Mouse (Mus musculus): ENCODE results near the gene Macc1.

Macc1 gene

DNA sequence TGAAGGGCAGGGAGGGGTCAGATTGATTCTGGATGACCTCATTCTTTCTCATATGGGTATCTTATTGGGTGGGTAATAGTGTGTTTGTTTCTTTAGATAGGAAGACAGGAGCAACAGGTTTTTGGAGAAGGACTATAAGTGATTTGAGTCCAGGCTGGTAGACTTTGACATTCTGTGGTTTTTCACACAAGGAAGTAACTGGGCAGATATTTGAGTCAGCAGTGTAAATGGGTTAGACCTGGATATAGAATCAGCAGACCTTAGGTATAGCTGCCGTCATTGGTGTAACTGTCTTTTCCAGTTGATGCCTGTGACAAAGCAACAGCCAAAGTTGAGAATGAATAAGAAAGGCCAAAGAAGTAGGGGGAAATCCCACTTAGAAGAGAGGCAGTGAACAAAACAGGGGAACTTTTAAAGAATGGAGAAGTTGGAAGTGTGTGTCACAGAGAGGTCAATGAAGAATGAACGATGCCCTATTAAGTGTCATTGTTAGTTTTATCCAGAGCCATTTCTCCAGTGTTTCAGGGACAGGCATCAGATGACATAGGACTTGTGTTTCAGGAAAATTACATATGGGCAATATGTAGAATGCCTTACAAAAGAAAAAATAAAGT, 84.1 kb downstream of the Macc1 start:
- H3K36me3 ChIP-seq (ENCODE audit: insufficient read depth, low read length): no peaks in the 10 kb centered on the region
- H3K9me3 ChIP-seq (ENCODE audit: low read length): no peaks in the 10 kb centered on the region
- TF ChIP-seq POU5F1 (IDR thresholded peaks at IDR 0.05; ENCODE audit: borderline replicate concordance, low read length) (no peak), CTCF (conservative IDR thresholded peaks at IDR 0.05; ENCODE audit: low read length) (no peak), NANOG (IDR thresholded peaks at IDR 0.05; ENCODE audit: borderline replicate concordance, low read length) (no peak)
- no peak overlapping the region for H3K4me3 ChIP-seq (replicated peaks; ENCODE audit: low read length)
- H3K4me1 ChIP-seq (replicated peaks; ENCODE audit: low read depth, low read length): no peaks in the 10 kb centered on the region
- no peaks in the 10 kb centered on the region for H3K27me3 ChIP-seq (ENCODE audit: insufficient read depth, low read length)

DNA sequence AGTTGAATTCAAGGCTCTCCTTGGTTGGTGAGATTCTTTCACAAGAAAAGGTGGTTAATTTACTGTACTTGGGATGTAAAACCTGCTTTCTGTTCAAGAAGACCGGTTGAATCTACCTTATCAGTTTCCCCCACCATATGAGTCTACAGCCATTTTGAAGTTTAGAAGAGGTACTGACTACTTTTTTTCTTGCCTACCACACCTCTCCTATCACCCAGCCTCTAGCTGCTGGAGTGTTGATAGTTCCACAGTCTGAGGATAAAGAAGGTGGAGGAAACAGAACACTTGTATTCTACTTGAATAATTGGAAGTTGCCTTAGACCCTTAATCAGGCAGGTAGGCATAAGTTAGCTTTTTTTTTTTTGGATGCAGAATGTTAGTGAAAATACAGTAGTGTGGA, 88.2 kb downstream of the Macc1 start:
- TF ChIP-seq CTCF (conservative IDR thresholded peaks at IDR 0.05; ENCODE audit: low read length) (no peak), NANOG (IDR thresholded peaks at IDR 0.05; ENCODE audit: borderline replicate concordance, low read length) (no peak), POU5F1 (IDR thresholded peaks at IDR 0.05; ENCODE audit: borderline replicate concordance, low read length) (no peak)
- Histone ChIP-seq H3K4me3 (replicated peaks; ENCODE audit: low read length) (no peak overlapping the region), H3K9me3 (ENCODE audit: low read length) (no peaks in the 10 kb centered on the region), H3K4me1 (replicated peaks; ENCODE audit: low read depth, low read length) (no peaks in the 10 kb centered on the region), H3K27me3 (ENCODE audit: insufficient read depth, low read length) (no peaks in the 10 kb centered on the region), H3K36me3 (ENCODE audit: insufficient read depth, low read length) (no peaks in the 10 kb centered on the region)

DNA sequence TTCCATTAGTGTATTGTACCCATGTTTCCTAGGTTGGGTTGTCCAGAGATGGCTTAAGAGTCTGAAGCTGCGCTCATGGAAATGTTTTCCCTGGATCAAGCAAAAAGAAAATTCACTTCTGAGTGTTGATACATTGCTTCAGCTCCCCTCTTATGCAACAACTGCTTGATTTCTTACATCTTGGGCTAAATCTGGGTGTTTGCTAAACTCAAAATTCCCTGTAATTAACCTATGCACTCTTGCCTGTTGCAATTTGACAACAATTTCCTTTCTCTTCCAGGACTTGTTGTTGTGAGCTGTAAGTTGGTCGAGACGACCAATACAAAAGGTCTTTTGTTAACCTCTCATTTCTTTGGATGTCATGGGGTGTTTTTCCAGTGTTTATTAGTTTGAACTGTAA, 88.7 kb downstream of the Macc1 start:
- no peaks in the 10 kb centered on the region for H3K9me3 ChIP-seq (ENCODE audit: low read length)
- TF ChIP-seq NANOG (IDR thresholded peaks at IDR 0.05; ENCODE audit: borderline replicate concordance, low read length) (no peak), CTCF (conservative IDR thresholded peaks at IDR 0.05; ENCODE audit: low read length) (no peak), POU5F1 (IDR thresholded peaks at IDR 0.05; ENCODE audit: borderline replicate concordance, low read length) (no peak)
- H3K27me3 ChIP-seq (ENCODE audit: insufficient read depth, low read length): no peaks in the 10 kb centered on the region
- H3K36me3 ChIP-seq (ENCODE audit: insufficient read depth, low read length): no peaks in the 10 kb centered on the region
- no peaks in the 10 kb centered on the region for H3K4me1 ChIP-seq (replicated peaks; ENCODE audit: low read depth, low read length)
- H3K4me3 ChIP-seq (replicated peaks; ENCODE audit: low read length): no peak overlapping the region

DNA sequence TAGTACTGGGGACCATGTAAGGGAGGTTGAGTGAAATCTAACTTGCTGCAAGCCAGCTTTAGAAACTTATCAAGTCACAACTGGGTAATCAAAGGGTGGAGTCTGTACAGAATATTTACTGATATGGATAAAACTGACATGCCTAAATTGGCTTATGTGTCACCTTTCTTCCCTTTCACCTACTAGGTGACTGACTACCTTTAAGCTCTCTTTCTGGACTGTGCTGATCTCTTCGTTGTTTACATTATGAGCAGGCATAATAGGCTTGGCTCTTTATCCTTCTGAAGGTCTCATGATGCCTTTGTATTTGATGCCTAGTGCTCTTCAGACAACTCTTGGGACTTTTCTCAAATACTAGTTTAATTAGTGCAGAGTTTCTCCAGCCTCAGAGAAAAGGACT, 90.7 kb downstream of the Macc1 start:
- Histone ChIP-seq H3K36me3 (ENCODE audit: insufficient read depth, low read length) (no peaks in the 10 kb centered on the region), H3K9me3 (ENCODE audit: low read length) (no peaks in the 10 kb centered on the region), H3K4me3 (replicated peaks; ENCODE audit: low read length) (no peak overlapping the region), H3K27me3 (ENCODE audit: insufficient read depth, low read length) (no peaks in the 10 kb centered on the region), H3K4me1 (replicated peaks; ENCODE audit: low read depth, low read length) (no peaks in the 10 kb centered on the region)
- no peak for TF ChIP-seq CTCF (conservative IDR thresholded peaks at IDR 0.05; ENCODE audit: low read length)
- no peak for TF ChIP-seq NANOG (IDR thresholded peaks at IDR 0.05; ENCODE audit: borderline replicate concordance, low read length)
- TF ChIP-seq POU5F1 (IDR thresholded peaks at IDR 0.05; ENCODE audit: borderline replicate concordance, low read length): no peak

DNA sequence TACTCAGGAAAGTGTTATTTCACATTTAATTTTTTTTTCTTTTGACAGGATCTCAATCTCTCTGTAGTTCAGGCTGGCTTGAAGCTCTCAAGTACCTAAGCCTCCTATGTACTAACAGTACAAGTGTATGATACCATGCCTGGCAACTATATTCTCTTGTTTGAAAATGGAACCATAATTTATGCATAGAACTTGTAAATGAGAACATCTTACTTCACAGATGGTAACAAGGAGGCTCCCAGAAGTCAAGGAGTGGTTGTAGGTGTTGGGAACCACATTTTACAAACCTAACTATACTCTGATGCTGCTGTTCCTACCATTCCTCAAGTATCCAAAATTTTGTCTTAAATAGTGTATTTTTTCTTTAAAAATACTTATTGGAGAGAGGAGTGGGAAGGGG, 96.5 kb downstream of the Macc1 start:
- no peaks in the 10 kb centered on the region for H3K36me3 ChIP-seq (ENCODE audit: insufficient read depth, low read length)
- H3K9me3 ChIP-seq (ENCODE audit: low read length): no peaks in the 10 kb centered on the region
- TF ChIP-seq POU5F1 (IDR thresholded peaks at IDR 0.05; ENCODE audit: borderline replicate concordance, low read length): no peak
- TF ChIP-seq CTCF (conservative IDR thresholded peaks at IDR 0.05; ENCODE audit: low read length): no peak
- no peak for TF ChIP-seq NANOG (IDR thresholded peaks at IDR 0.05; ENCODE audit: borderline replicate concordance, low read length)
- H3K4me1 ChIP-seq (replicated peaks; ENCODE audit: low read depth, low read length): no peaks in the 10 kb centered on the region
- H3K4me3 ChIP-seq (replicated peaks; ENCODE audit: low read length): no peak overlapping the region
- no peaks in the 10 kb centered on the region for H3K27me3 ChIP-seq (ENCODE audit: insufficient read depth, low read length)

DNA sequence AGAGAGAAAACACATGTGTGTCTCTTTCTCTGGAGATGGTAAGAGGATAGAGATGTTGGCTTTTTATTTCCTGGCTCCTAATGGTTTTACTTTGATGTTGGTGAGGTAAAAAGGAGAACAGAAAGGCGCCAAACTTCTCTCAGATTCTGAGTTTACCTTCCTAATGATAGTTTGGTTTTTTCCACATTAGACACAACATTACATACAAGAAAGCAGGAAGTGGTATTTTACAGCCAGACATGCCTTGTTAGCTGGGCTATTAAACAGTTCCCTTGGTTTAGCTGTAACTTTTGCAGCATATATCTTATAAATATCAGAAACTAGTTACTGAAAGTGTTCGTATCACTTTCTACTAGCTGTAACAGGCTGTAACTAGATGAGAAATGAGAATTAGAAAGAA, 96.9 kb downstream of the Macc1 start:
- Histone ChIP-seq H3K36me3 (ENCODE audit: insufficient read depth, low read length) (no peaks in the 10 kb centered on the region), H3K4me3 (replicated peaks; ENCODE audit: low read length) (no peak overlapping the region), H3K27me3 (ENCODE audit: insufficient read depth, low read length) (no peaks in the 10 kb centered on the region), H3K9me3 (ENCODE audit: low read length) (no peaks in the 10 kb centered on the region), H3K4me1 (replicated peaks; ENCODE audit: low read depth, low read length) (no peaks in the 10 kb centered on the region)
- TF ChIP-seq POU5F1 (IDR thresholded peaks at IDR 0.05; ENCODE audit: borderline replicate concordance, low read length): no peak
- no peak for TF ChIP-seq NANOG (IDR thresholded peaks at IDR 0.05; ENCODE audit: borderline replicate concordance, low read length)
- TF ChIP-seq CTCF (conservative IDR thresholded peaks at IDR 0.05; ENCODE audit: low read length): no peak

DNA sequence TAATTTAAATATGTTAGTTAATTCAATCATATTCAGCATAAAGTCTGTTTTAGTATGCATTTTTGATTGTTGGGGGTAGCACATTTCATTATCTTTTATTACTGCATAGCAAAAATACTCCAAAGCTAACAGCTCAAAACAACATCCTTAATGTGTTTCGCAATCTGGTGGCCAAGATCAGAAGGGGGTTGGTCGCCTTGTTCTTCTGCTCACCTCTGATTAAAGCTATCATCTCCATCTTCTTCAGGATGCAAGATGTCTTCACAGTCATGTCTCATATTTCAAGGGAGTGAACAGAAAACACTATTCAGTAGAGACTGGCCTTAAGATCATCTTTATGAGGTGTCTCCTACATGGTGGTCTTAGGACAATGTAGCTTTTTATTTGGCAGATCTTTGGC, 97.9 kb downstream of the Macc1 start:
- Histone ChIP-seq H3K36me3 (ENCODE audit: insufficient read depth, low read length) (no peaks in the 10 kb centered on the region), H3K4me3 (replicated peaks; ENCODE audit: low read length) (no peak overlapping the region)

DNA sequence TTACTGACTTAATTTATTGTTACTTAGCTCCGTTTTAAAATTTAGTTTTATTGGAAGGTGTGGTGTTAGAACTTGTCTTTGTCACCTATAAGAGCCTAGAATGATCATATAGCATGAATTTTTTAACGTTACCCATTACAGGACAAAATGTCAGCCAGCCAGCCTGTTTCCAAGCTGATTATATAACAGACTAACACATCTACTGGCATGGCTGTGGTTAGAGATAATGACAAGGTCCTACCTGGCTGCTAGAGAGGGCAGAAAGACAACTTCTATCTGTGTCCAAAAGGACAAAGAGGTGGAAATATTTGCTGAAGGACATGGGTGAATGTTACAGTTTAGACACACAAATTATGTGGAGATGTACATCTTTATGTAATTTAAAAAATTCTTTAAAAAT, 101.8 kb downstream of the Macc1 start:
- H3K36me3 ChIP-seq (ENCODE audit: insufficient read depth, low read length): no peaks in the 10 kb centered on the region
- no peaks in the 10 kb centered on the region for H3K9me3 ChIP-seq (ENCODE audit: low read length)
- no peaks in the 10 kb centered on the region for H3K27me3 ChIP-seq (ENCODE audit: insufficient read depth, low read length)
- no peak for TF ChIP-seq NANOG (IDR thresholded peaks at IDR 0.05; ENCODE audit: borderline replicate concordance, low read length)
- no peak for TF ChIP-seq CTCF (conservative IDR thresholded peaks at IDR 0.05; ENCODE audit: low read length)
- TF ChIP-seq POU5F1 (IDR thresholded peaks at IDR 0.05; ENCODE audit: borderline replicate concordance, low read length): no peak
- no peaks in the 10 kb centered on the region for H3K4me1 ChIP-seq (replicated peaks; ENCODE audit: low read depth, low read length)
- H3K4me3 ChIP-seq (replicated peaks; ENCODE audit: low read length): no peak overlapping the region

More for the DNA sequence above, 97.9 kb downstream of the Macc1 start:
- no peak for TF ChIP-seq CTCF (conservative IDR thresholded peaks at IDR 0.05; ENCODE audit: low read length)
- no peaks in the 10 kb centered on the region for H3K9me3 ChIP-seq (ENCODE audit: low read length)
- no peaks in the 10 kb centered on the region for H3K4me1 ChIP-seq (replicated peaks; ENCODE audit: low read depth, low read length)
- no peaks in the 10 kb centered on the region for H3K27me3 ChIP-seq (ENCODE audit: insufficient read depth, low read length)

DNA sequence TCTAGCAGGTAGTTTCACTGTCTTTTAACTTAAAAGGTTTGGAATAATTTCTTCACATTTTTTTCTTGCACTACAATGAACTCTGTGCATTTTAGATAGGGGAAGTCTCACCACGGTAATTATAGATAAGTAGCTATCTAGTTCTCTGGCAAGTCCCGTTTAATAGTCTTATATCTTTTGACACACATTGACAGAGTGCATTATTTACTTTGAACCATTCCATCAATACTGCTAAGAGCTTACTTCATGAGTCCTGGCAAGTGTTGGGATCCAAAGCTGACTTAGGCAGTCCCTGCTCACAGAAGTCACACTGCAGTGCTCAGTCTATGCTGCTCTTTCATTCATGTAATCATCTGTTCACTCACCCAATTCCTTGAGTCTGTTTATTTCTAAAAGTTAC, 111.7 kb downstream of the Macc1 start:
- no peak for TF ChIP-seq CTCF (conservative IDR thresholded peaks at IDR 0.05; ENCODE audit: low read length)
- H3K9me3 ChIP-seq (ENCODE audit: low read length): no peaks in the 10 kb centered on the region

More for the DNA sequence above, 111.7 kb downstream of the Macc1 start:
- no peaks in the 10 kb centered on the region for H3K27me3 ChIP-seq (ENCODE audit: insufficient read depth, low read length)
- no peaks in the 10 kb centered on the region for H3K36me3 ChIP-seq (ENCODE audit: insufficient read depth, low read length)
- H3K4me3 ChIP-seq (replicated peaks; ENCODE audit: low read length): no peak overlapping the region
- no peaks in the 10 kb centered on the region for H3K4me1 ChIP-seq (replicated peaks; ENCODE audit: low read depth, low read length)

All from E14TG2a.4 (cell line).